Mouse (Mus musculus) granulocyte monocyte progenitor cell, adult 5-6 weeks (primary cell): Measurements from ENCODE around the gene Ssu72. TPM values are rescaled to one million over a fixed set of nuclear protein-coding genes. Genes with fewer than 3 reads are reported as not detected.

Experiments used
- ATAC-seq: replicated peaks from 2 replicates; pipeline ENCODE4 v1.8.0; 2016; ENCODE audit warnings: mild to moderate bottlenecking, moderate TSS enrichment, inconsistent platforms; ENCODE audit not compliant: poor library complexity, severe bottlenecking
- total RNA-seq, 2 experiments: library from RNA; stranded (forward) in 1 of 2; stranded (reverse) in 1 of 2; fragments of 200-712, 200-1000 nt in 1 of 2; fragments of >200 nt in 1 of 2; fragmentation: Nextera tagmentation in 1 of 2; gene quantifications; 2 replicates each; pipeline ENCODE4 v1.2.3; 2014 to 2017

Ssu72 gene
- total RNA-seq, 2 experiments from 2014 or later: 58.5 to 80.5 TPM

- no peak for ATAC-seq
These were observed 72.2 kb downstream of the Ssu72 start for GRCm38 (mm10) chr4:155776704-155777335.

- no peak for ATAC-seq
These were observed 73.2 kb downstream of the Ssu72 start for GRCm38 (mm10) chr4:155777816-155778215.

- ATAC-seq: no peak
These were observed 74.9 kb downstream of the Ssu72 start for GRCm38 (mm10) chr4:155779498-155779897.

- ATAC-seq: no peak
These were observed 76.3 kb downstream of the Ssu72 start for GRCm38 (mm10) chr4:155780895-155781294.

Other genes starting within 250 kb of the Ssu72 start
- gene Tmem52, start 235.7 kb upstream of the Ssu72 start, total RNA-seq (2014; fragmentation: Nextera tagmentation): not detected in 2 replicates
- gene Tmem52, start 235.7 kb upstream of the Ssu72 start, total RNA-seq (2017): not detected in 2 replicates
- 220 and 223 TPM in 2 replicates for gene Gnb1, start 213.4 kb upstream of the Ssu72 start, total RNA-seq (2014; fragmentation: Nextera tagmentation)
- 135 and 137 TPM in 2 replicates for gene Gnb1, start 213.4 kb upstream of the Ssu72 start, total RNA-seq (2017)
- gene Nadk, start 142.4 kb upstream of the Ssu72 start, total RNA-seq (2014; fragmentation: Nextera tagmentation): 70.8 and 90.6 TPM in 2 replicates
- 74.1 and 76.1 TPM in 2 replicates for gene Nadk, start 142.4 kb upstream of the Ssu72 start, total RNA-seq (2017)
- 10.4 and 16.8 TPM in 2 replicates for gene Slc35e2, start 103.4 kb upstream of the Ssu72 start, total RNA-seq (2014; fragmentation: Nextera tagmentation)
- 6.9 and 10.3 TPM in 2 replicates for gene Slc35e2, start 103.4 kb upstream of the Ssu72 start, total RNA-seq (2017)
- 53.9 and 57.8 TPM in 2 replicates for gene Cdk11b, start 79.9 kb upstream of the Ssu72 start, total RNA-seq (2014; fragmentation: Nextera tagmentation)
- gene Cdk11b, start 79.9 kb upstream of the Ssu72 start, total RNA-seq (2017): 42.1 and 44.8 TPM in 2 replicates
- gene Gm10563, start 59.4 kb upstream of the Ssu72 start, total RNA-seq (2014; fragmentation: Nextera tagmentation): not detected in 2 replicates
- gene Gm10563, start 59.4 kb upstream of the Ssu72 start, total RNA-seq (2017): not detected in 2 replicates
- not detected in 2 replicates for gene Mmp23, start 51.4 kb upstream of the Ssu72 start, total RNA-seq (2014; fragmentation: Nextera tagmentation)
- not detected in 2 replicates for gene Mmp23, start 51.4 kb upstream of the Ssu72 start, total RNA-seq (2017)
- gene Mib2, start 35.6 kb upstream of the Ssu72 start, total RNA-seq (2014; fragmentation: Nextera tagmentation): 2.9 and 18.0 TPM in 2 replicates
- gene Mib2, start 35.6 kb upstream of the Ssu72 start, total RNA-seq (2017): 15.6 and 17.7 TPM in 2 replicates
- 2.8 and 7.6 TPM in 2 replicates for gene Fndc10, start 10.5 kb upstream of the Ssu72 start, total RNA-seq (2014; fragmentation: Nextera tagmentation)
- 0.88 and 2.1 TPM in 2 replicates for gene Fndc10, start 10.5 kb upstream of the Ssu72 start, total RNA-seq (2017)
- 0.32 and 0.95 TPM in 2 replicates for gene Tmem240, start 30.0 kb downstream of the Ssu72 start, total RNA-seq (2014; fragmentation: Nextera tagmentation)
- 0.31 TPM in 1 of 2 replicates, not detected in the other for gene Tmem240, start 30.0 kb downstream of the Ssu72 start, total RNA-seq (2017)
- gene Atad3a, start 56.3 kb downstream of the Ssu72 start, total RNA-seq (2014; fragmentation: Nextera tagmentation): 66.8 and 134 TPM in 2 replicates
- gene Atad3a, start 56.3 kb downstream of the Ssu72 start, total RNA-seq (2017): 95.3 and 118 TPM in 2 replicates
- not detected in 2 replicates for gene Vwa1, start 69.9 kb downstream of the Ssu72 start, total RNA-seq (2014; fragmentation: Nextera tagmentation)
- 0.26 and 0.36 TPM in 2 replicates for gene Vwa1, start 69.9 kb downstream of the Ssu72 start, total RNA-seq (2017)
- gene Tmem88b, start 81.1 kb downstream of the Ssu72 start, total RNA-seq (2014; fragmentation: Nextera tagmentation): not detected in 2 replicates
- gene Tmem88b, start 81.1 kb downstream of the Ssu72 start, total RNA-seq (2017): not detected in 2 replicates
- gene Ankrd65, start 85.6 kb downstream of the Ssu72 start, total RNA-seq (2014; fragmentation: Nextera tagmentation): not detected in 2 replicates
- not detected in 2 replicates for gene Ankrd65, start 85.6 kb downstream of the Ssu72 start, total RNA-seq (2017)
- gene Mrpl20, start 98.1 kb downstream of the Ssu72 start, total RNA-seq (2014; fragmentation: Nextera tagmentation): 191 and 198 TPM in 2 replicates
- 84.2 and 91.1 TPM in 2 replicates for gene Mrpl20, start 98.1 kb downstream of the Ssu72 start, total RNA-seq (2017)
- gene Ccnl2, start 107.7 kb downstream of the Ssu72 start, total RNA-seq (2014; fragmentation: Nextera tagmentation): 94.6 and 104 TPM in 2 replicates
- gene Ccnl2, start 107.7 kb downstream of the Ssu72 start, total RNA-seq (2017): 75.5 and 84.0 TPM in 2 replicates
- gene Aurkaip1, start 126.5 kb downstream of the Ssu72 start, total RNA-seq (2014; fragmentation: Nextera tagmentation): 130 and 149 TPM in 2 replicates
- gene Aurkaip1, start 126.5 kb downstream of the Ssu72 start, total RNA-seq (2017): 101 and 159 TPM in 2 replicates
- gene Mxra8, start 134.9 kb downstream of the Ssu72 start, total RNA-seq (2014; fragmentation: Nextera tagmentation): 0.39 TPM in 1 of 2 replicates, not detected in the other
- gene Mxra8, start 134.9 kb downstream of the Ssu72 start, total RNA-seq (2017): not detected in 2 replicates
- gene Dvl1, start 142.6 kb downstream of the Ssu72 start, total RNA-seq (2014; fragmentation: Nextera tagmentation): 10.1 and 20.3 TPM in 2 replicates
- gene Dvl1, start 142.6 kb downstream of the Ssu72 start, total RNA-seq (2017): 12.4 and 21.6 TPM in 2 replicates
- gene Tas1r3, start 158.6 kb downstream of the Ssu72 start, total RNA-seq (2014; fragmentation: Nextera tagmentation): 1.5 TPM in 1 of 2 replicates, not detected in the other
- 0.30 and 0.93 TPM in 2 replicates for gene Tas1r3, start 158.6 kb downstream of the Ssu72 start, total RNA-seq (2017)
- gene Cptp, start 164.6 kb downstream of the Ssu72 start, total RNA-seq (2014; fragmentation: Nextera tagmentation): 9.4 and 16.7 TPM in 2 replicates
- 7.0 and 7.8 TPM in 2 replicates for gene Cptp, start 164.6 kb downstream of the Ssu72 start, total RNA-seq (2017)
- gene Ints11, start 164.7 kb downstream of the Ssu72 start, total RNA-seq (2014; fragmentation: Nextera tagmentation): 49.0 and 64.7 TPM in 2 replicates
- 34.7 and 37.9 TPM in 2 replicates for gene Ints11, start 164.7 kb downstream of the Ssu72 start, total RNA-seq (2017)
- gene Pusl1, start 187.0 kb downstream of the Ssu72 start, total RNA-seq (2014; fragmentation: Nextera tagmentation): 21.2 and 29.3 TPM in 2 replicates
- 41.8 and 48.6 TPM in 2 replicates for gene Pusl1, start 187.0 kb downstream of the Ssu72 start, total RNA-seq (2017)
- 10.7 and 23.1 TPM in 2 replicates for gene Acap3, start 187.0 kb downstream of the Ssu72 start, total RNA-seq (2014; fragmentation: Nextera tagmentation)
- 6.0 and 6.1 TPM in 2 replicates for gene Acap3, start 187.0 kb downstream of the Ssu72 start, total RNA-seq (2017)
- 68.8 and 78.6 TPM in 2 replicates for gene Ube2j2, start 239.0 kb downstream of the Ssu72 start, total RNA-seq (2014; fragmentation: Nextera tagmentation)
- gene Ube2j2, start 239.0 kb downstream of the Ssu72 start, total RNA-seq (2017): 81.6 and 84.8 TPM in 2 replicates